Mouse (Mus musculus): ENCODE data around the gene Eif4g2. TPM values are rescaled to one million over a fixed set of nuclear protein-coding genes. Genes with fewer than 3 reads are reported as not detected.

Gene Eif4g2
- total RNA-seq (2021): 1,000 to 10,000 TPM; 1,006 to 1,066 TPM
- long read RNA-seq, experiment 1, full-length matches to known transcripts: 395 of 547 reads
- long read RNA-seq, experiment 1, partial matches to known transcripts: 113 of 547 reads
- long read RNA-seq, experiment 1, other reads (novel, unspliced or antisense): 39 of 547 reads
- long read RNA-seq, experiment 2, full-length matches to known transcripts: 177 of 255 reads
- long read RNA-seq, experiment 2, partial matches to known transcripts: 62 of 255 reads
- long read RNA-seq, experiment 2, other reads (novel, unspliced or antisense): 16 of 255 reads

- DNase-seq: peak; percentile 97 to 100
These were observed at the start of gene Eif4g2 for GRCm38 (mm10) chr7:111082822-111083732. Eif4g2 (minus strand) TSS chr7:111083030.

- no peak for DNase-seq
These were observed 49.8 kb upstream of the Eif4g2 start for GRCm38 (mm10) chr7:111132596-111132995.

GRCm38 (mm10) chr7:111126636-111127395, 44.0 kb upstream of the Eif4g2 start:
- DNase-seq: no peak

- DNase-seq: no peak
These were observed 41.1 kb upstream of the Eif4g2 start for GRCm38 (mm10) chr7:111123761-111124546.

GRCm38 (mm10) chr7:111122531-111123130, 39.8 kb upstream of the Eif4g2 start:
- DNase-seq: peak; percentile 98 to 99

GRCm38 (mm10) chr7:111122084-111122530, 39.3 kb upstream of the Eif4g2 start:
- peak in 1 of 2 experiments; percentile 85 for DNase-seq

- DNase-seq: no peak
These were observed 38.7 kb upstream of the Eif4g2 start for GRCm38 (mm10) chr7:111121522-111121921.

GRCm38 (mm10) chr7:111109561-111109960, 26.7 kb upstream of the Eif4g2 start:
- DNase-seq: no peak

GRCm38 (mm10) chr7:111109161-111109560, 26.3 kb upstream of the Eif4g2 start:
- no peak for DNase-seq

GRCm38 (mm10) chr7:111098196-111098595, 15.4 kb upstream of the Eif4g2 start:
- DNase-seq: no peak

GRCm38 (mm10) chr7:111095169-111095568, 12.3 kb upstream of the Eif4g2 start:
- DNase-seq: no peak

GRCm38 (mm10) chr7:111085153-111085552, 2.3 kb upstream of the Eif4g2 start:
- no peak for DNase-seq

GRCm38 (mm10) chr7:111084443-111084842, 1.6 kb upstream of the Eif4g2 start:
- DNase-seq: no peak

GRCm38 (mm10) chr7:111083733-111084120, 897 bp upstream of the Eif4g2 start:
- DNase-seq: no peak

- DNase-seq: peak; percentile 88 to 89
These were observed 598 bp downstream of the Eif4g2 start for GRCm38 (mm10) chr7:111082043-111082821.

- DNase-seq: no peak
These were observed 2.0 kb downstream of the Eif4g2 start for GRCm38 (mm10) chr7:111080876-111081275.

GRCm38 (mm10) chr7:111080026-111080425, 2.8 kb downstream of the Eif4g2 start:
- DNase-seq: peak in 1 of 2 experiments; percentile 20

- DNase-seq: no peak
These were observed 4.6 kb downstream of the Eif4g2 start for GRCm38 (mm10) chr7:111078271-111078670.

- no peak for DNase-seq
These were observed 7.5 kb downstream of the Eif4g2 start for GRCm38 (mm10) chr7:111075288-111075687.

- DNase-seq: no peak
These were observed 10.4 kb downstream of the Eif4g2 start for GRCm38 (mm10) chr7:111072410-111072809.
